Mouse (Mus musculus) spleen, adult 2 months (tissue): ENCODE measurements around the gene Prr19.

Source experiments
- CTCF ChIP-seq: fragments of 200-500 bp; IDR thresholded peaks from 2 replicates; pipeline ENCODE4 v1.5.1; 2011; ENCODE audit warnings: mild to moderate bottlenecking, inconsistent platforms; ENCODE audit not compliant: insufficient read depth, insufficient read length, insufficient replicate concordance; ENCODE audit errors: extremely low read depth
- POLR2A ChIP-seq: fragments of 200-500 bp; IDR thresholded peaks from 2 replicates; pipeline ENCODE4 v1.6.1; 2011; ENCODE audit warnings: low read depth, low read length, inconsistent platforms

GRCm38 (mm10) chr7:25306614-25306996, 5.4 kb downstream of the Prr19 start:
- no peak for TF ChIP-seq POLR2A
- TF ChIP-seq CTCF: no peak
